Mouse (Mus musculus): Measurements from ENCODE around the gene Calr4. TPM values are rescaled to one million over a fixed set of nuclear protein-coding genes. Genes with fewer than 3 reads are reported as not detected.

Gene Calr4
- total RNA-seq (2021), result under 1 TPM; 0.53 to 0.63 TPM
- long read RNA-seq, experiment 1, partial matches to known transcripts, result 0 of 2 reads
- long read RNA-seq, experiment 1, other reads (novel, unspliced or antisense), result 1 of 2 reads
- long read RNA-seq, experiment 2, result 0 reads

- no peak for DNase-seq (ENCODE audit: low spot score in 2 of 2)
Measured at GRCm38 (mm10) chr4:109234185-109234584, at the start of gene Calr4. TSS of gene Calr4 (plus strand) at chr4:109234485.

GRCm38 (mm10) chr4:109185616-109186405 lies 48.5 kb upstream of the Calr4 start:
- DNase-seq (ENCODE audit: low spot score in 2 of 2), result no peak

GRCm38 (mm10) chr4:109191598-109191997 lies 42.7 kb upstream of the Calr4 start:
- no peak for DNase-seq (ENCODE audit: low spot score in 2 of 2)

- no peak for DNase-seq (ENCODE audit: low spot score in 2 of 2)
Measured at GRCm38 (mm10) chr4:109193886-109194285, 40.4 kb upstream of the Calr4 start.

- no peak for DNase-seq (ENCODE audit: low spot score in 2 of 2)
Measured at GRCm38 (mm10) chr4:109195900-109196629, 38.2 kb upstream of the Calr4 start.

- no peak for DNase-seq (ENCODE audit: low spot score in 2 of 2)
Measured at GRCm38 (mm10) chr4:109199069-109199468, 35.2 kb upstream of the Calr4 start.

GRCm38 (mm10) chr4:109201582-109202424 lies 32.5 kb upstream of the Calr4 start, which contains the start of gene Osbpl9:
TSS of gene Osbpl9 (minus strand) at chr4:109202272.
- DNase-seq (ENCODE audit: low spot score in 2 of 2), result peak; percentile 98

GRCm38 (mm10) chr4:109203931-109204330 lies 30.4 kb upstream of the Calr4 start:
- no peak for DNase-seq (ENCODE audit: low spot score in 2 of 2)

GRCm38 (mm10) chr4:109204416-109204815 lies 29.9 kb upstream of the Calr4 start:
- no peak for DNase-seq (ENCODE audit: low spot score in 2 of 2)

GRCm38 (mm10) chr4:109207524-109207923 lies 26.8 kb upstream of the Calr4 start:
- no peak for DNase-seq (ENCODE audit: low spot score in 2 of 2)

- no peak for DNase-seq (ENCODE audit: low spot score in 2 of 2)
Measured at GRCm38 (mm10) chr4:109210253-109210652, 24.0 kb upstream of the Calr4 start.

- no peak for DNase-seq (ENCODE audit: low spot score in 2 of 2)
Measured at GRCm38 (mm10) chr4:109210881-109211280, 23.4 kb upstream of the Calr4 start.

- no peak for DNase-seq (ENCODE audit: low spot score in 2 of 2)
Measured at GRCm38 (mm10) chr4:109213986-109214385, 20.3 kb upstream of the Calr4 start.

GRCm38 (mm10) chr4:109218008-109218407 lies 16.3 kb upstream of the Calr4 start:
- no peak for DNase-seq (ENCODE audit: low spot score in 2 of 2)

GRCm38 (mm10) chr4:109220441-109220940 lies 13.8 kb upstream of the Calr4 start:
- no peak for DNase-seq (ENCODE audit: low spot score in 2 of 2)

- DNase-seq (ENCODE audit: low spot score in 2 of 2), result no peak
Measured at GRCm38 (mm10) chr4:109222001-109222400, 12.3 kb upstream of the Calr4 start.

GRCm38 (mm10) chr4:109224762-109225552 lies 9.3 kb upstream of the Calr4 start:
- peak; percentile 67 to 73 for DNase-seq (ENCODE audit: low spot score in 2 of 2)

- no peak for DNase-seq (ENCODE audit: low spot score in 2 of 2)
Measured at GRCm38 (mm10) chr4:109225606-109226005, 8.7 kb upstream of the Calr4 start.

GRCm38 (mm10) chr4:109226071-109226470 lies 8.2 kb upstream of the Calr4 start:
- no peak for DNase-seq (ENCODE audit: low spot score in 2 of 2)

- DNase-seq (ENCODE audit: low spot score in 2 of 2), result no peak
Measured at GRCm38 (mm10) chr4:109229766-109230279, 4.5 kb upstream of the Calr4 start.

Measured in left cerebral cortex, adult 18-20 months (tissue).